Mouse (Mus musculus) heart, embryonic 14.5 days (tissue): Measurements from ENCODE around the gene Apoa4. TPM values are rescaled to one million over a fixed set of nuclear protein-coding genes. Genes with fewer than 3 reads are reported as not detected.

Experiments
- ATAC-seq: fragments of 200-750 bp; cut with Nextera tagmentation; 2 replicates; pipeline ENCODE4 v1.8.0; 2017; ENCODE audit warnings: low read depth, moderate TSS enrichment; ENCODE audit not compliant: insufficient number of reproducible peaks, insufficient read depth, low FRiP score
- H3K27ac ChIP-seq, 2 experiments: fragments of 200-500 bp in 1 of 2; fragments of 300-500 bp in 1 of 2; sonication (generic) in 1 of 2; replicated peaks in 1 of 2; 2 replicates each; pipeline ENCODE4 v1.5.1; 2012 to 2014; ENCODE audit warnings: low read depth in 2 of 2, low read length in 2 of 2, control low read depth in 1 of 2, mild to moderate bottlenecking in 1 of 2, mixed read lengths in 1 of 2; ENCODE audit not compliant: control insufficient read depth in 1 of 2, insufficient read depth in 1 of 2
- H3K27me3 ChIP-seq: fragments of 300-500 bp; sonication (generic); 2 replicates; pipeline ENCODE4 v1.6.1; 2014; ENCODE audit warnings: mild to moderate bottlenecking, low read length, control low read depth; ENCODE audit not compliant: control insufficient read depth, insufficient read depth
- H3K36me3 ChIP-seq: fragments of 300-500 bp; sonication (generic); 2 replicates; pipeline ENCODE4 v1.6.1; 2014; ENCODE audit warnings: mild to moderate bottlenecking, control low read depth, low read length, mixed read lengths; ENCODE audit not compliant: control insufficient read depth, insufficient read depth
- H3K4me1 ChIP-seq, 2 experiments: fragments of 200-500 bp in 1 of 2; fragments of 300-500 bp in 1 of 2; sonication (generic) in 1 of 2; 2 replicates each; pipeline ENCODE4 v1.6.1; 2012 to 2014; ENCODE audit warnings: low read length in 2 of 2, control low read depth in 1 of 2, mixed read lengths in 1 of 2; ENCODE audit not compliant: control insufficient read depth in 2 of 2, insufficient read depth in 2 of 2
- H3K4me2 ChIP-seq: fragments of 300-500 bp; sonication (generic); 2 replicates; pipeline ENCODE4 v1.6.1; 2014; ENCODE audit warnings: mild to moderate bottlenecking, low read length
- H3K4me3 ChIP-seq, 2 experiments: fragments of 200-500 bp in 1 of 2; fragments of 300-500 bp in 1 of 2; sonication (generic) in 1 of 2; 2 replicates each; pipeline ENCODE4 v1.5.1; 2012 to 2014; ENCODE audit warnings: low read length in 2 of 2, mild to moderate bottlenecking in 2 of 2, control low read depth in 1 of 2, low read depth in 1 of 2, moderate library complexity in 1 of 2; ENCODE audit not compliant: control insufficient read depth in 1 of 2, insufficient read depth in 1 of 2
- H3K9ac ChIP-seq: fragments of 300-500 bp; sonication (generic); 2 replicates; pipeline ENCODE4 v1.6.1; 2014; ENCODE audit warnings: mild to moderate bottlenecking, low read length
- H3K9me3 ChIP-seq: fragments of 300-500 bp; sonication (generic); 2 replicates; pipeline ENCODE4 v1.6.1; 2016; ENCODE audit warnings: low read length, control low read depth; ENCODE audit not compliant: control insufficient read depth
- WGBS: fragments of 180-500 bp; shearing (Covaris S2); extraction: QIAGEN DNeasy Blood & Tissue Kit; methylation state at CpG from one replicate; pipeline ENCODE4 v1.1.7; 2014; 5-methylcytosine and 5-hydroxymethylcytosine counted together
- polyA plus RNA-seq: library from polyadenylated mRNA; unstranded; fragments of >200 nt; fragmentation: Nextera tagmentation; extraction: Ambion mirVana; gene quantifications from 2 replicates; pipeline ENCODE4 v1.2.1, GENCODE M21; 2014

The Apoa4 gene
- polyA plus RNA-seq, 1 experiment from 2014 or later, result not detected

GRCm38 (mm10) chr9:46227064-46227614, 13.4 kb upstream of the Apoa4 start:
- no peak for ATAC-seq
- Histone ChIP-seq H3K36me3 (peaks cover 16% of the 10 kb centered on the region), H3K4me2 (no peak overlapping the region), H3K4me3 (no peak overlapping the region), H3K27me3 (peaks cover 6% of the 10 kb centered on the region), H3K27ac (no peak overlapping the region), H3K9me3 (no peaks in the 10 kb centered on the region), H3K9ac (no peak overlapping the region), H3K4me1 (peaks cover 6 to 9% of the 10 kb centered on the region in 2 experiments; a peak in 3 of 4 replicates)
- 50% methylated on average over 3 of the region's 3 CpGs for WGBS

DNA sequence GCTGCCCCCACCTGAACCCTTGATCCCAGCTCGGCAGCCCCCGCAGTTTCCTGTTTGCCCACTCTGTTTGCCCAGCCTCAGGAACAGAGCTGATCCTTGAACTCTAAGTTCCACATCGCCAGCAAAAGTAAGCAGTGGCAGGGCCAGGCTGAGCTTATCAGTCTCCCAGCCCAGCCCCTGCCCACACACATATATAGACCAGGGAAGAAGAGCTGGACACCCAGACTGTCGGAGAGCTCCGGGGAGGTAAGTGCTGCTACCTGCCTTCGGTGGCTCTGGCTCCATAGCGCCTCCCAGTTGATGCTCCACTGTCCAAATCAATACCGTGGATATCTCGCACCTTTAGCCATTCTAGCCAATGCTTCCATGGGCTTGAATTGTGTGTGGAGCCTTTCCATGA, 12.0 kb upstream of the Apoa4 start, which contains the start of gene Apoa1:
Gene Apoa1 (plus strand): TSS at position 90 of the 400 bp plus-strand sequence.
- Histone ChIP-seq H3K36me3 (peaks cover 2% of the 10 kb centered on the region), H3K9me3 (no peaks in the 10 kb centered on the region), H3K27me3 (peaks cover 6% of the 10 kb centered on the region), H3K4me3 (no peak within 1 kb of the TSS), H3K9ac (no peak within 1 kb of the TSS), H3K4me1 (peaks cover 6 to 9% of the 10 kb centered on the region in 2 experiments; a peak in 3 of 4 replicates), H3K27ac (no peak within 1 kb of the TSS), H3K4me2 (no peak within 1 kb of the TSS)
- 56% methylated on average over 9 of the region's 9 CpGs for WGBS
- ATAC-seq, result no peak

DNA sequence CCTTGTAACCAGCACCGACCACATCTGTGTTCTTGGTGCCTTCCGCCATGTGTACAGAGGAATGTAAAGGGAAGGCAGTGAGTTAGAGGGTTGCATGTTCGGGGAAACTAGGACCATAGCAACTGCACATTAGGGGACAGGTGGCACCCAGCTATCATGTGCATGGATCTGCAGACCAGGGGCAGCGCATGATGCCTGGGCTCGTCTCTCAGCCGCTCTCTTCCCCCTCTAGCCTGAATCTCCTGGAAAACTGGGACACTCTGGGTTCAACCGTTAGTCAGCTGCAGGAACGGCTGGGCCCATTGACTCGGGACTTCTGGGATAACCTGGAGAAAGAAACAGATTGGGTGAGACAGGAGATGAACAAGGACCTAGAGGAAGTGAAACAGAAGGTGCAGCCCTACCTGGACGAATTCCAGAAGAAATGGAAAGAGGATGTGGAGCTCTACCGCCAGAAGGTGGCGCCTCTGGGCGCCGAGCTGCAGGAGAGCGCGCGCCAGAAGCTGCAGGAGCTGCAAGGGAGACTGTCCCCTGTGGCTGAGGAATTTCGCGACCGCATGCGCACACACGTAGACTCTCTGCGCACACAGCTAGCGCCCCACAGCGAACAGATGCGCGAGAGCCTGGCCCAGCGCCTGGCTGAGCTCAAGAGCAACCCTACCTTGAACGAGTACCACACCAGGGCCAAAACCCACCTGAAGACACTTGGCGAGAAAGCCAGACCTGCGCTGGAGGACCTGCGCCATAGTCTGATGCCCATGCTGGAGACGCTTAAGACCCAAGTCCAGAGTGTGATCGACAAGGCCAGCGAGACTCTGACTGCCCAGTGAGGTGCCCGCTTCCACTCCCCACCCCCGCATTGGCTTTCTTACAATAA, 10.7 kb upstream of the Apoa4 start:
- peak overlapping the region; percentile 42 to 44 for H3K4me3 ChIP-seq
- ATAC-seq, result peak; percentile 79
- H3K9ac ChIP-seq, result peak overlapping the region; percentile 67
- no peaks in the 10 kb centered on the region for H3K9me3 ChIP-seq
- peak overlapping the region; percentile 88 for H3K4me2 ChIP-seq
- no peaks in the 10 kb centered on the region for H3K36me3 ChIP-seq
- WGBS, result 16% methylated on average over 37 of the region's 37 CpGs
- peaks cover 6% of the 10 kb centered on the region for H3K27me3 ChIP-seq
- H3K4me1 ChIP-seq, result peaks cover 6 to 9% of the 10 kb centered on the region in 2 experiments; a peak in 3 of 4 replicates
- H3K27ac ChIP-seq, result no peak overlapping the region

DNA sequence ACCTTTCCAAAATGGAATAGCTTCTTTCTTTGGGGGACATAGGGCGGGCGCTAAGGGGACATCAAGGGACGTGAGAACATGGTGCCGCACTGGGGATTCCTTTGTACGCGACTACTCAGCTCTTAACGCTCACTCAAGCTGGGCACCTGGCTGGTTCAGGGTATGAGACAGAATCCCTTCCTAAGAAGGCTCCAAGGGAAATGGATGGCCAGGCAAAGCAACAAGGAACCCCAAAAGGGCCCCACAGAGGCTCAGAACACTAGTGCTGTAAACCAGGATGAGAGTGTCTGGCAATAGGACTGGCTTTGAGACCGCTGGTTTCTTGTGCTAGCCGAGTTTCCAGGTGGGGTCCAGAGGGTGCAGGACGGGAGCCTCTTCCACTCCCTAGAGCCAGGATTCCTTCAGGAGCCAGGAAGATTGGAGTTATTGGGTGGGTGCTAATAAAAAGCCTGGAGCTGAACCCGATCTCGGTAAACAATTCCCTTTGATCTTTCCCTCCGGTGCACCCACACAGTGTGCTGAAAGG, 10.0 kb upstream of the Apoa4 start:
- peaks cover 6 to 9% of the 10 kb centered on the region in 2 experiments; a peak in 3 of 4 replicates for H3K4me1 ChIP-seq
- no peak for ATAC-seq
- WGBS, result 25% methylated on average over 13 of the region's 13 CpGs
- no peak overlapping the region for H3K27ac ChIP-seq
- H3K9me3 ChIP-seq, result no peaks in the 10 kb centered on the region
- peak overlapping the region; percentile 67 for H3K9ac ChIP-seq
- peak overlapping the region; percentile 88 for H3K4me2 ChIP-seq
- H3K27me3 ChIP-seq, result peaks cover 6% of the 10 kb centered on the region
- H3K4me3 ChIP-seq, result peak overlapping the region; percentile 42 to 44
- no peaks in the 10 kb centered on the region for H3K36me3 ChIP-seq

DNA sequence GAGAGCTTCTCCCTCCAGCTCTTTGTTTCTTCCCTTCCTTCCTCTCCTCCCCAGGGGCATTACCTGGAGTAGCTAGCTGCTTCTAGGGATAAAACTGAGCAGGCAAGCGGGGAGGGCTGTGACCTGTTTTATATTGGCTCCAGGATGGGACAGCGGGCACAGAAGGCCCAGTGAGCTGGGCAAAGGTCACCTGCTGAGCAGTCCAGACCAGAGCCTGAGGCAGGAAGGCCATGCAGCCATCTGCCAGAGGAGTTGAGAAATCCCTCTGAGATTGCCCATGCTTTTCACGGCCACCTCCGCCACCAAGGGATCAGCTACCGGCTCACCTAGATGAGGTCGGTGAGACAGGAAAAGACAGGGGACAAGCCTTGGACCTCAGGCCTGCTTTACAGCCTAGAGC, 5.3 kb upstream of the Apoa4 start:
- Histone ChIP-seq H3K36me3 (no peaks in the 10 kb centered on the region), H3K4me3 (no peak overlapping the region), H3K9me3 (no peaks in the 10 kb centered on the region), H3K9ac (no peak overlapping the region), H3K4me1 (peaks cover 4 to 5% of the 10 kb centered on the region in 2 experiments; a peak in 3 of 4 replicates), H3K27ac (no peak overlapping the region), H3K4me2 (no peak overlapping the region), H3K27me3 (peaks cover 6% of the 10 kb centered on the region)
- WGBS, result 83% methylated on average over 6 of the region's 6 CpGs
- no peak for ATAC-seq

- no peaks in the 10 kb centered on the region for H3K36me3 ChIP-seq
Observed at GRCm38 (mm10) chr9:46235596-46235648, 5.1 kb upstream of the Apoa4 start, which contains the start of gene Apoc3. TSS of gene Apoc3 (minus strand) at chr9:46235636.

GRCm38 (mm10) chr9:46235649-46236048, 4.8 kb upstream of the Apoa4 start:
- H3K36me3 ChIP-seq, result no peaks in the 10 kb centered on the region
- H3K4me2 ChIP-seq, result no peak overlapping the region
- H3K4me3 ChIP-seq, result no peak overlapping the region
- peaks cover 0 to under 1% of the 10 kb centered on the region in 2 experiments; a peak in 1 of 4 replicates for H3K4me1 ChIP-seq
- H3K27me3 ChIP-seq, result peaks cover 5% of the 10 kb centered on the region
- no peak overlapping the region for H3K9ac ChIP-seq
- no peak overlapping the region for H3K27ac ChIP-seq
- no peak for ATAC-seq
- WGBS, result 57% methylated on average over 4 of the region's 4 CpGs
- no peaks in the 10 kb centered on the region for H3K9me3 ChIP-seq

More at GRCm38 (mm10) chr9:46235596-46235648, 5.1 kb upstream of the Apoa4 start, which contains the start of gene Apoc3:
- Histone ChIP-seq H3K4me2 (no peak within 1 kb of the TSS), H3K27ac (no peak within 1 kb of the TSS), H3K9ac (no peak within 1 kb of the TSS), H3K4me3 (no peak within 1 kb of the TSS), H3K9me3 (no peaks in the 10 kb centered on the region), H3K27me3 (peaks cover 6% of the 10 kb centered on the region), H3K4me1 (peaks cover 1 to 3% of the 10 kb centered on the region in 2 experiments; a peak in 3 of 4 replicates)
- ATAC-seq, result no peak
